Mouse (Mus musculus) kidney, postnatal 36 days (tissue): ENCODE measurements around the gene Fggy.
A peak's percentile ranks its signal among the peaks of the same experiment; 100 is the strongest.

Experiments
- DNase-seq, 2 experiments: peaks; one replicate each; pipeline ENCODE4 v3.0.0; 2021 to 2022; ENCODE audit warnings: mixed read lengths in 2 of 2

Fggy gene

GRCm38 (mm10) chr4:95915628-95916579 lies 358.6 kb downstream of the Fggy start:
- DNase-seq, result no peak

- DNase-seq, result no peak
These were observed 360.4 kb downstream of the Fggy start for GRCm38 (mm10) chr4:95917703-95918102.

GRCm38 (mm10) chr4:95920448-95920847 lies 363.1 kb downstream of the Fggy start:
- DNase-seq, result no peak

DNA sequence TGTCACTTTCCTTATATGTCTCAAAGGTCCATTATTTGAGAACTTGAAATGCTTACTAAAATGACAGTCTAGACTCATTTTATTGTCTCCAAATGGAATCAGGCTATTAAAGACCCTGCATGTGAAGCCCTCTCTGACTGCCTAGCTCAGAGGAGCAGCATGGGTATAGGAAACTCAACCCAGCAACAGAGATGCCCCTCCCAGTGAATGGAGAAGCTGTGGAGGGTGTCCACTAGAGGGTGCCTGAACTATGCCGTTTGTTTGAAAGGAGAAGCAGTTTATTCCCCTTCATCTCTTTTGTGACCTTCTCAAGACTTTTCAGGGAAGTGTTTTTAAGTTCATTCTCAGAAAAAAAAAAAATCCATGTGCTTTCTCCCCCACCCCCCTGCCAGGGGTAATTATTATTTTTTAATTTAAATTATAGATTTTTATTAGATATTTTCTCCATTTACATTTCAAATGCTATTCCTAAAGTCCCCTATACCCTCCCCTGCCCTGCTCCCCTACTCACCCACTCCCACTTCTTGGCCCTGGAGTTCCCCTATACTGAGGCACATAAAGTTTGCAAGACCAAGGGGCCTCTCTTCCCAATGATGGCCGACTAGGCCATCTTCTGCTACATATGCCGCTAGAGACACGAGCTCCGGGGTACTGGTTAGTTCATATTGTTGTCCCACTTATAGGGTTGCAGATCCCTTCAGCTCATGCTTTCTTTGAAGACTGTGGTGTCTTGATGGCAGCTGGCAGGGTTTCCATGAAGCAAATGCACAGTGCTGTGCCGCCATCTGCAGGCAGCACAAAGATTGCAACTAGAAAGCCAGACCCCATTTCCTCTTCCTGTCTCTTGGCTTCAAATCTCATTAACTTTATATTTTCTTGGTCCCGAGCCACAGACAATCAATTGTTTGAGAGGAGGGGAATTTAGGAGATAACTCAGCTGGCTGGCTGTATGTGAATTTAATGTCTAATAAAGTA lies 367.2 kb downstream of the Fggy start:
- peak; percentile 43 to 85 for DNase-seq

DNA sequence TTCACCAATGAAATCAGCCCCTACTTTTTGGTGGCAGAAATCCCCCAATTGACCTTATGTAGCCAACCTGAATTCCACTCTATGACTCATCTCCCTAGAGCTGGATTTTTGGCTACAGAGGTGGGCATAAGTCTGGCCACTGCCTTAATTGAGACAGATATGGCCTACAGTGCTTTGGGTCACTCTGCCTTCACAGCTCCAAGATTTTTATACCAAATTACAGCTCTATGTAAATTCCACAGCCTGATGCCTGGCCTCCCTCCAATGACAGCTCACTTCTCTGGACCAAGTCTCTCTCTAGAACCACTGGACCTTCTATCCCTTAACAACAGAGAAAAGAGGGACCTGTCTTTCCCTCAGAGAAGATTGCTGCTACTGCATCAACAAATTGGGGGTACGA lies 371.5 kb downstream of the Fggy start:
- no peak for DNase-seq

- no peak for DNase-seq
These were observed 372.6 kb downstream of the Fggy start for GRCm38 (mm10) chr4:95929936-95930335.

DNA sequence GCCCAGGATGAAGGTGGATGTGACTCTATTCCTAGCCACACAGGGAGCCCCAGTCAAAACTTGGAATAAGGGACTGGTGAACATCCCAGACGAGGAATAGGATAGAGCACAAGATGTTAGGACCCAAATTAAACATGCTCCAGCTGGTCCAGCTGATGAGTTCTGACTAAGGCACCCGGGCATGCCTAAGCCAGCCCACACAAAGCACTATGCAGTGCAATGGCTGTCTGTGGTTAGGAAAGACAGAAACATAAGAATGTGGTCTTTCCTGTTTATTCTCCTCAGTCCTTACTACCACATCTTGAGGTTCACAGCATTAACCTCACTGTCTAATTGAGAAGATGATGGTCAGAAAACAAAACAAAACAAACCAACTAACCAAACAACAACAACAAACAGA lies 374.0 kb downstream of the Fggy start:
- no peak for DNase-seq

GRCm38 (mm10) chr4:95933801-95934356 lies 376.6 kb downstream of the Fggy start:
- DNase-seq, result peak; percentile 85 to 88

GRCm38 (mm10) chr4:95934384-95935035 lies 377.2 kb downstream of the Fggy start:
- peak; percentile 55 to 58 for DNase-seq

DNA sequence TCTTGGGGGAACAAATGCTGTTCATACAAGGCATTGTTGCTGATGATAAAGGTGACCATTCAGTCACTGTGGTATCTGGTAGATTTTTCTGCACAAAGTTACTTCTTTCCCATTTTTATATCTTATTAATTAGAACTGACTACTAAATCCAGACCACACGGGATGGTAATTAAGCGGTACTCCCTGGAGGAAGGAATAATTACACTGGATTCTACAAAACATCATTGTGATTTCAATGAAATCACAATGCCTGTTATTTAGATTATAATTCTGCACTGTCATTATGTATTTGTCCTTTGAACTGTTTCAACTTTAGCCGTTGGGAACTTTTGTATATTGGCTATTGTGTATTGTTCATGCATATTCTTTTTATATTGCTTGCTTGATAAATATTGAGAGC lies 381.4 kb downstream of the Fggy start:
- DNase-seq, result no peak

DNA sequence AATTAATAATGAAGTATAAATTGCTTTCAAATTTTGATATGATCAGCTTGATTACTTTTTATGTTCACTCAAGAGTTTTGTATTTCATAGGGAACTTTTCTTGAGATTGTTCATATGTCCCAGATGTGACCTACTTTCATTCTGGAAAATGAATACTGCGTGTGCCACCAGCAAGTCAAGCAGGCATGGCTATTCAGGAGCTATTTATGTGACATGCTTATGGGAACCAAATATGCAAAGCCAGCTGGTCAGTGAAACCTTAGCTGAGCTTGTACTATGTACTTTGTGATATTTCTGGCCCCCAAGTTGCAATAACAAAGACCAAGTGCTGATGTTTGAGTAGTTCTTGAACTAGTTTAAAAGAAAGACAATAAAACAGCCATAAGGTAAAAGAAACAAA lies 390.6 kb downstream of the Fggy start:
- no peak for DNase-seq

GRCm38 (mm10) chr4:95953328-95953727 lies 396.0 kb downstream of the Fggy start:
- DNase-seq, result no peak

DNA sequence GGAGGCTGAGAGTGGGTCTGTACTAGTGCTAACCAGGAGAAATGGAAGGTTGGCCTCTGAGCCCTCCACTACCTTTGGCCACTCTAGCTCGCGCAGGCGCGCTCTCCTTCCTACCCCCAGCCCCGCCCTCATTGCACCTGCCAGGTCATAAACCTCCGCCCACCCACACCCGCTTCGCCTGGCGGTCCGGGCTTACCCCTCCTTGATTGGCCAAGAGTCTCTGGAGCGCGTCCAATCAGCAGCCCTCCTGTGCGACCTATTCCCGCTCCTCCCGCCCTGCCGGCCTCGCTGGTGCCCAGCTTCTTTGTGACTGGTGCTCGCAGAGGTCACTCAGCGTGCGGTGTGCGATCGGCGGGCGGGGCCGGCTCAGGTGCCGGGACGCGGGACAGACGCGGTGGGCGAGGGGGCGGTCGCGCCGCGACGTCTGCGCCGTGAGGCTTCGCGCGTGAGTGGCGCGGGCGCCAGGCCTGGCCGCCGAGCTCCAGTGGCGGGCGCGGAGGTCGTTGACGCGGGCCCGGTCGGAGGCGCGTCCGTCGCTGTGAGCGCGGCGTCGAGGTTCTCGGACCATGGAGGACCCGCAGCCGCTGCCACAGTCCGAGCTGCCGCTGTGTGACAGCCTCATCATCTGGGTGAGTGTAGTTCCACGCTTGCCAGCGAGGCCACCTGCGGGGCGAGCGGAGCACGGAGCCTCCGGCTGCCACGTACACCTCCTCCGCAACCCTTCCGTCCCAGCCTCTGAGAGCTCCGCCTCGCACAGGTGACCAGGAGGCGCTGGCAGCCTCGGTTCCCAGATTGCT lies 409.8 kb downstream of the Fggy start, which contains the start of gene Hook1:
TSS of gene Hook1 (plus strand) at position 313 of the 797 bp plus-strand sequence.
- DNase-seq, result peak; percentile 97 to 98
